Mouse (Mus musculus): ENCODE data around the gene Tlcd2. TPM values are rescaled to one million over a fixed set of nuclear protein-coding genes. Genes with fewer than 3 reads are reported as not detected.

Gene Tlcd2
- polyA plus RNA-seq, 1 experiment, result 13.0 TPM

- peaks cover 20% of the 10 kb centered on the region for H3K36me3 ChIP-seq (ENCODE audit: control insufficient read depth, insufficient read depth, low read length)
Measured at GRCm38 (mm10) chr11:75443711-75444110, 17.8 kb upstream of the Tlcd2 start.

GRCm38 (mm10) chr11:75448575-75448974 is 12.9 kb upstream of the Tlcd2 start:
- no peak for TF ChIP-seq CTCF (IDR thresholded peaks at IDR 0.05; ENCODE audit: borderline replicate concordance, control insufficient read depth, extremely low read depth, insufficient read depth, low read length, poor library complexity)
- TF ChIP-seq POLR2A (IDR thresholded peaks at IDR 0.05; ENCODE audit: control insufficient read depth, extremely low read depth, insufficient read depth, low read length, poor library complexity), result no peak
- H3K4me1 ChIP-seq (replicated peaks; ENCODE audit: control insufficient read depth, insufficient read depth, low read length), result peaks cover 13% of the 10 kb centered on the region
- peaks cover 18% of the 10 kb centered on the region for H3K36me3 ChIP-seq (ENCODE audit: control insufficient read depth, insufficient read depth, low read length)
- H3K4me3 ChIP-seq (ENCODE audit: control insufficient read depth, insufficient read depth, low read length), result no peak overlapping the region
- no peaks in the 10 kb centered on the region for H3K27me3 ChIP-seq (ENCODE audit: control insufficient read depth, insufficient read depth, low read length)
- no peak overlapping the region for H3K27ac ChIP-seq (ENCODE audit: control insufficient read depth, insufficient read depth, low read length)
- WGBS, result 72% methylated on average over 3 of the region's 3 CpGs
- DNase-seq, result no peak

More at GRCm38 (mm10) chr11:75443711-75444110, 17.8 kb upstream of the Tlcd2 start:
- DNase-seq, result no peak
- Histone ChIP-seq H3K27me3 (ENCODE audit: control insufficient read depth, insufficient read depth, low read length) (no peaks in the 10 kb centered on the region), H3K4me1 (replicated peaks; ENCODE audit: control insufficient read depth, insufficient read depth, low read length) (no peaks in the 10 kb centered on the region), H3K27ac (ENCODE audit: control insufficient read depth, insufficient read depth, low read length) (no peak overlapping the region), H3K4me3 (ENCODE audit: control insufficient read depth, insufficient read depth, low read length) (no peak overlapping the region)
- no peak for TF ChIP-seq CTCF (IDR thresholded peaks at IDR 0.05; ENCODE audit: borderline replicate concordance, control insufficient read depth, extremely low read depth, insufficient read depth, low read length, poor library complexity)
- no peak for TF ChIP-seq POLR2A (IDR thresholded peaks at IDR 0.05; ENCODE audit: control insufficient read depth, extremely low read depth, insufficient read depth, low read length, poor library complexity)
- 95% methylated on average over 8 of the region's 8 CpGs for whole genome bisulfite sequencing

- WGBS, result 86% methylated on average over 7 of the region's 7 CpGs
- H3K27me3 ChIP-seq (ENCODE audit: control insufficient read depth, insufficient read depth, low read length), result no peaks in the 10 kb centered on the region
- peaks cover 20% of the 10 kb centered on the region for H3K4me1 ChIP-seq (replicated peaks; ENCODE audit: control insufficient read depth, insufficient read depth, low read length)
- no peak for DNase-seq
- no peak overlapping the region for H3K27ac ChIP-seq (ENCODE audit: control insufficient read depth, insufficient read depth, low read length)
- no peak for TF ChIP-seq POLR2A (IDR thresholded peaks at IDR 0.05; ENCODE audit: control insufficient read depth, extremely low read depth, insufficient read depth, low read length, poor library complexity)
- TF ChIP-seq CTCF (IDR thresholded peaks at IDR 0.05; ENCODE audit: borderline replicate concordance, control insufficient read depth, extremely low read depth, insufficient read depth, low read length, poor library complexity), result no peak
- no peak overlapping the region for H3K4me3 ChIP-seq (ENCODE audit: control insufficient read depth, insufficient read depth, low read length)
- peaks cover 18% of the 10 kb centered on the region for H3K36me3 ChIP-seq (ENCODE audit: control insufficient read depth, insufficient read depth, low read length)
Measured at GRCm38 (mm10) chr11:75449695-75450094, 11.8 kb upstream of the Tlcd2 start.

- no peak for DNase-seq
- TF ChIP-seq POLR2A (IDR thresholded peaks at IDR 0.05; ENCODE audit: control insufficient read depth, extremely low read depth, insufficient read depth, low read length, poor library complexity), result no peak
- no peak for TF ChIP-seq CTCF (IDR thresholded peaks at IDR 0.05; ENCODE audit: borderline replicate concordance, control insufficient read depth, extremely low read depth, insufficient read depth, low read length, poor library complexity)
- Histone ChIP-seq H3K27me3 (ENCODE audit: control insufficient read depth, insufficient read depth, low read length) (no peaks in the 10 kb centered on the region), H3K27ac (ENCODE audit: control insufficient read depth, insufficient read depth, low read length) (no peak overlapping the region), H3K4me1 (replicated peaks; ENCODE audit: control insufficient read depth, insufficient read depth, low read length) (peaks cover 27% of the 10 kb centered on the region), H3K4me3 (ENCODE audit: control insufficient read depth, insufficient read depth, low read length) (no peak overlapping the region), H3K36me3 (ENCODE audit: control insufficient read depth, insufficient read depth, low read length) (peaks cover 18% of the 10 kb centered on the region)
- 87% methylated on average over 8 of the region's 8 CpGs for WGBS
Measured at GRCm38 (mm10) chr11:75450304-75450908, 11.1 kb upstream of the Tlcd2 start.

- peaks cover 18% of the 10 kb centered on the region for H3K36me3 ChIP-seq (ENCODE audit: control insufficient read depth, insufficient read depth, low read length)
- peaks cover 32% of the 10 kb centered on the region for H3K4me1 ChIP-seq (replicated peaks; ENCODE audit: control insufficient read depth, insufficient read depth, low read length)
- WGBS, result 97% methylated on average over 15 of the region's 15 CpGs
- no peak overlapping the region for H3K4me3 ChIP-seq (ENCODE audit: control insufficient read depth, insufficient read depth, low read length)
- TF ChIP-seq CTCF (IDR thresholded peaks at IDR 0.05; ENCODE audit: borderline replicate concordance, control insufficient read depth, extremely low read depth, insufficient read depth, low read length, poor library complexity) (no peak), POLR2A (IDR thresholded peaks at IDR 0.05; ENCODE audit: control insufficient read depth, extremely low read depth, insufficient read depth, low read length, poor library complexity) (no peak)
- no peak overlapping the region for H3K27ac ChIP-seq (ENCODE audit: control insufficient read depth, insufficient read depth, low read length)
- no peaks in the 10 kb centered on the region for H3K27me3 ChIP-seq (ENCODE audit: control insufficient read depth, insufficient read depth, low read length)
- no peak for DNase-seq
Measured at GRCm38 (mm10) chr11:75450936-75451335, 10.6 kb upstream of the Tlcd2 start.

GRCm38 (mm10) chr11:75452081-75452480 is 9.4 kb upstream of the Tlcd2 start:
- 98% methylated on average over 8 of the region's 8 CpGs for WGBS
- Histone ChIP-seq H3K27me3 (ENCODE audit: control insufficient read depth, insufficient read depth, low read length) (no peaks in the 10 kb centered on the region), H3K4me1 (replicated peaks; ENCODE audit: control insufficient read depth, insufficient read depth, low read length) (peaks cover 41% of the 10 kb centered on the region), H3K4me3 (ENCODE audit: control insufficient read depth, insufficient read depth, low read length) (no peak overlapping the region), H3K36me3 (ENCODE audit: control insufficient read depth, insufficient read depth, low read length) (peaks cover 18% of the 10 kb centered on the region), H3K27ac (ENCODE audit: control insufficient read depth, insufficient read depth, low read length) (no peak overlapping the region)
- no peak for TF ChIP-seq CTCF (IDR thresholded peaks at IDR 0.05; ENCODE audit: borderline replicate concordance, control insufficient read depth, extremely low read depth, insufficient read depth, low read length, poor library complexity)
- no peak for TF ChIP-seq POLR2A (IDR thresholded peaks at IDR 0.05; ENCODE audit: control insufficient read depth, extremely low read depth, insufficient read depth, low read length, poor library complexity)
- DNase-seq, result no peak
